Mouse (Mus musculus) testis, adult 2 months (tissue): ENCODE results near the gene Olfr527. TPM values are rescaled to one million over a fixed set of nuclear protein-coding genes. Genes with fewer than 3 reads are reported as not detected.

Experiments used
- H3K27ac ChIP-seq: fragments of 200-500 bp; 2 replicates; pipeline ENCODE4 v1.5.1; 2012; ENCODE audit warnings: low read depth, low read length; ENCODE audit not compliant: control insufficient read depth, insufficient read depth
- H3K27me3 ChIP-seq: fragments of 200-500 bp; 2 replicates; pipeline ENCODE4 v1.6.1; 2012; ENCODE audit warnings: mild to moderate bottlenecking, low read length, moderate library complexity; ENCODE audit not compliant: control insufficient read depth, insufficient read depth
- H3K36me3 ChIP-seq: fragments of 200-500 bp; 2 replicates; pipeline ENCODE4 v1.6.1; 2012; ENCODE audit warnings: mild to moderate bottlenecking, low read length; ENCODE audit not compliant: control insufficient read depth, insufficient read depth
- H3K4me1 ChIP-seq: fragments of 200-500 bp; 2 replicates; pipeline ENCODE4 v1.6.1; 2012; ENCODE audit warnings: low read length; ENCODE audit not compliant: control insufficient read depth, insufficient read depth
- H3K4me3 ChIP-seq: fragments of 200-500 bp; 2 replicates; pipeline ENCODE4 v1.5.1; 2012; ENCODE audit warnings: low read depth, mild to moderate bottlenecking, low read length, moderate library complexity, mixed read lengths; ENCODE audit not compliant: control insufficient read depth
- CTCF ChIP-seq: fragments of 200-500 bp; IDR thresholded peaks from 2 replicates; pipeline ENCODE4 v1.5.1; 2012; ENCODE audit warnings: low read depth, mild to moderate bottlenecking, inconsistent platforms, low read length, moderate library complexity; ENCODE audit not compliant: control insufficient read depth, insufficient read depth, insufficient replicate concordance
- POLR2A ChIP-seq: fragments of 200-500 bp; IDR thresholded peaks from 2 replicates; pipeline ENCODE4 v1.6.1; 2012; ENCODE audit warnings: low read depth, mild to moderate bottlenecking, inconsistent platforms, low read length, moderate library complexity; ENCODE audit not compliant: control insufficient read depth
- polyA plus RNA-seq: library from polyadenylated mRNA; depleted of rRNA; stranded (reverse); fragments of >200 nt; gene quantifications from 2 replicates; pipeline ENCODE4 v1.2.3, GENCODE M21; 2012; rRNA removed

Gene Olfr527
- polyA plus RNA-seq = not detected in 2 replicates

DNA sequence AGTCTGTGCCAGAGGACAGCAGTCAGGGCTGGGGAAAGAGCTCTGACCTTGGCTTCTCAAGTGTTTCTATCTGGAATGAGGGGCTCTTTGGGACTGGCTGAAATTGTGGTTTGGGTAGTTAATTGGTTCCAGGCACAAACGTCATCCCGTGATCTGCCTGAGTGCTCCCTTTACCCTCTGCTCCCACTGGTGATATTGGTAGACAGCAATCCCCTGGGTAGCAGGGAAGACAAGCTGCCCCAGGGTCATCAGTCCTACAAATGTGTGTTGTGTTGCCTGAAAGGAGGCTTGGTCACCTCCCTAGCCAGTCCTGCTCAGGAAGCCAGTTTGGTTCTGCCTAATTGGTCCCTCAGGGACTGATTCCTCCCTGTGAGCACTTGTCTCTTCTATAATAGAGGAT lies at the start of gene Olfr527:
Gene Olfr527 (plus strand): TSS at position 301 of the 400 bp plus-strand sequence.
- Histone ChIP-seq H3K27me3 (no peaks in the 10 kb centered on the region), H3K27ac (no peak within 1 kb of the TSS), H3K4me3 (no peak within 1 kb of the TSS), H3K4me1 (no peaks in the 10 kb centered on the region), H3K36me3 (no peaks in the 10 kb centered on the region)
- TF ChIP-seq POLR2A (no peak), CTCF (no peak)

DNA sequence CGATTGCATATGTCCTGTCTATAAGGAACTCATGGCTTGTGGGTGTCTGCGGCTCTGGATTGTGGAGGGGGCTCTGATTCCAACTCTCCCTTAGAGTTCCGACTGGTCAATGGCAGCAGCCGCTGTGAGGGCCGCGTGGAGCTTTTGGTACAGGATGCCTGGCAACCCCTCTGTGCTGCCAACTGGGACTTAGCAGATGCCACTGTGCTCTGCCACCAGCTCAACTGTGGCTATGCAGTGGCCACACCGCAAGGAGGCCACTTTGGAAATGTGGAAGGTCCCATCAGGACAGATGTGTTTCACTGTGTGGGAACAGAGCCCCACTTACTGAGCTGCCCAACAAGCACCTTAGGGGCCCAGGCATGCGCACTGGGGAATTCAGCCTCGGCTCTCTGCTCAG lies 38.1 kb upstream of the Olfr527 start:
- no peaks in the 10 kb centered on the region for H3K27me3 ChIP-seq
- no peaks in the 10 kb centered on the region for H3K36me3 ChIP-seq
- H3K4me1 ChIP-seq = peaks cover 2% of the 10 kb centered on the region; the same call in 1 of the 2 replicates
- no peak overlapping the region for H3K4me3 ChIP-seq
- TF ChIP-seq POLR2A (no peak), CTCF (no peak)
- H3K27ac ChIP-seq = no peak overlapping the region

DNA sequence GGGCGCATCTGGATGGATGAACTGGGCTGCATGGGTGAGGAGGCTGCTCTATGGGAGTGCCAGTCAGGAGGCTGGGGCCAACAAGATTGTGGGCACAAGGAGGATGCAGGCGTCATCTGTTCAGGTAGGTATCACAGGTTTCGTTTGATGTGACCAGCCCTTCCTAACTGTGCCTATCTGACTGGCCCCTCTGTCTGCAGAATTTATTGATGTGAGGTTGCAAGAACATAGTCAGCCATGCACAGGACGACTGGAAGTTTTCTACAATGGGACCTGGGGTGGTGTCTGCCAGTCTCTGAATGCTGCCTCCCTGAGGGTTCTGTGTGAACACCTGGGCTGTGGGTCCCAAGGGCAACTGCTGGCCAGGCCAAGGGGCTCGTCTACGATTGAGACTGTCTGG lies 36.9 kb upstream of the Olfr527 start:
- no peak overlapping the region for H3K27ac ChIP-seq
- TF ChIP-seq CTCF (no peak), POLR2A (no peak)
- H3K27me3 ChIP-seq = no peaks in the 10 kb centered on the region
- no peaks in the 10 kb centered on the region for H3K36me3 ChIP-seq
- H3K4me1 ChIP-seq = peaks cover 2% of the 10 kb centered on the region; the same call in 1 of the 2 replicates
- H3K4me3 ChIP-seq = no peak overlapping the region

DNA sequence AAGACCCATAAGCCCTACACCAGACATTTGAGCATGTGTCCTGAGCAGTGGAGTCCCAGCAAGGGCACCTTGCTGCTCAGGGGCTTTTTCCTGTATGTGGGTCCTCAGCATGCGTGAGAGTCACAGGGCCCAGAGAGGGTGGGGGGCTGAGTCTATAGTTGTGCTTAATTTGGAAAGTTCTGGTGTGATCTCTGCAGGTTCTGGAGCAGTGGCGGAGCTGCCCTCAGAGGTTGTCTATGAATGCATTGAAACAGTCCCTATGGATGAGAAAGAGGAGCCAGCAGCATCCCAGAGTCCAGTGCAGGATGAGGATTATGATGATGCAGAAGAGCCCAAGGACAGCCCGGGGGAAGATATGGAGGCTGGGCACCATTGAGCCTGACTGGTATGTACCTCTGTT lies 34.4 kb upstream of the Olfr527 start:
- Histone ChIP-seq H3K36me3 (no peaks in the 10 kb centered on the region), H3K4me3 (no peak overlapping the region), H3K4me1 (peaks cover 2% of the 10 kb centered on the region; the same call in 1 of the 2 replicates), H3K27ac (no peak overlapping the region), H3K27me3 (no peaks in the 10 kb centered on the region)
- no peak for TF ChIP-seq CTCF
- no peak for TF ChIP-seq POLR2A

DNA sequence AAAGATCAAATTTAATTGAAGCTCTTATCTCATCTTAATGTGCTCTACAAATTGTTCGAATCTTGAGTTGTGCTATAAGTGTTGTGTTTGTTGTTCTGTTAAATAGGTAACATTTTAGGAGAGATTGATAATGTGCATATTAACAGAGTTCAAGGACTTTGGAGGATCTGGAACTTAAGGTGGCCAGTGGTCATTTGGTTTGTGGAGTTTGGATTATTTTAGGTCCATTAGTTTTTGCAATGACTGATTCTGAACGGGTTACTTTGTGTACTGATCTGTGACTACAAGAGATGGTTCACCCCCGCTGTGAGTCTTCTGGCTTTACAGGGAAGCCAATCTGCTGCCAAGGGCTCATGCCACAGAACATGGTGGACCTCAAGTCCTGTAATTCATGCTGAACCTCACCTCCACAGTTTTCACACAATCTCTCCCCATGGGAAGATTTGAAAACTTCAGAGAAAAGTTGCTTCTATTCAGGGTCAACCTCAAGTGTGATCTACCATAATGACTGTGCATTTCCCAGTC lies 13.9 kb upstream of the Olfr527 start:
- TF ChIP-seq CTCF = no peak
- Histone ChIP-seq H3K4me3 (no peak overlapping the region), H3K27ac (no peak overlapping the region), H3K4me1 (no peaks in the 10 kb centered on the region), H3K36me3 (no peaks in the 10 kb centered on the region), H3K27me3 (no peaks in the 10 kb centered on the region)

DNA sequence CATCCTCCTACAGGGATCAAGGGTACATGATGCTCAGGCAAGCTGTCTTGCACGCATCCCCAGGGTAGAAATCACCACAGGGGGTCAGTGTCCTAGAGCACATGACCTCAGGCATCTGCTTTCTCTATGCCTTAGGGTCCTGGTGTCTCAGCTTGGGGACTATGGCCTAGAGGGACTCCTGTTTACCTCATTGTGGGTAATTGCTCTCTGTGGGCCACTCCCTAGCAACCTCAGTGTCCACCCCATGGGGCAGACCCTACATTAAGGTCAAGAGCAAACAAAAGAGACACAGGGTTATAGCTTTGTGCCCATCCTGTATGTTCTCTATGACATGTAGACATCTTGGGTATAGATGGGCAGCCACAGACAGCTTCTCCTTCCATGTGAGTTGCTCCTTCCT lies 13.3 kb upstream of the Olfr527 start, which contains the start of gene Olfr525:
Gene Olfr525 (plus strand): TSS at position 301 of the 400 bp plus-strand sequence.
- Histone ChIP-seq H3K27ac (no peak within 1 kb of the TSS), H3K27me3 (no peaks in the 10 kb centered on the region), H3K4me1 (no peaks in the 10 kb centered on the region), H3K36me3 (no peaks in the 10 kb centered on the region), H3K4me3 (no peak within 1 kb of the TSS)
- TF ChIP-seq POLR2A (no peak), CTCF (no peak)

DNA sequence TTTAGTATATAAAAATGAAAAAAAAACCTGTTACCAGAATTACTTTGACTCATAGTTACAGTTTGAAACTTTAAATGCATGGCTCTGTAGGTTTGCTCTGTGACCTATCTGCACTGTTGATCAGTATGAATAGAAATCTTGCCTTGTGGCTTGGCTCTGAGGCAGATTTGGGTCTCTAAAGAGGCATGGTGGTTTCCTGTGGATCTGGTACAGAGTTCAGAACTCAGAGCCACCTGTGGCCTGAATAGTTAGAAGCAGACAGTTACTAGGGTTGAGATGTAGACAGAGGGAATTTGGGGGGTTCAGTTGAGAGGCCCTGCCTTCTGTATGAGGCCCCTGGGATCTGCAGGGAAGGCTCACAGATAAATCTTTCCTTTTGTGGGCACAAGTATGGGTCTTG lies 12.7 kb upstream of the Olfr527 start:
- TF ChIP-seq CTCF (no peak), POLR2A (no peak)
- no peaks in the 10 kb centered on the region for H3K27me3 ChIP-seq
- no peak overlapping the region for H3K27ac ChIP-seq
- no peaks in the 10 kb centered on the region for H3K4me1 ChIP-seq
- H3K36me3 ChIP-seq = no peaks in the 10 kb centered on the region
- H3K4me3 ChIP-seq = no peak overlapping the region
